Mouse (Mus musculus): ENCODE results near the gene Vmn2r105. TPM values are rescaled to one million over a fixed set of nuclear protein-coding genes. Genes with fewer than 3 reads are reported as not detected.

Vmn2r105 gene
- polyA plus RNA-seq (2012; rRNA removed), result not detected in 2 replicates

GRCm38 (mm10) chr17:20234952-20235351 is at the start of gene Vmn2r105:
Gene Vmn2r105, minus strand, starts transcription at chr17:20235052.
- Histone ChIP-seq H3K4me1 (ENCODE audit: control insufficient read depth, insufficient read depth, low read length) (no peaks in the 10 kb centered on the region), H3K36me3 (ENCODE audit: control insufficient read depth, insufficient read depth, low read length) (no peaks in the 10 kb centered on the region), H3K27ac (ENCODE audit: insufficient read depth, low read depth, low read length) (no peak within 1 kb of the TSS), H3K27me3 (replicated peaks; ENCODE audit: control insufficient read depth, insufficient read depth, low read length) (no peaks in the 10 kb centered on the region), H3K4me3 (ENCODE audit: insufficient read depth, low read depth, low read length) (no peak within 1 kb of the TSS)
- no peak for DNase-seq
- TF ChIP-seq POLR2A (IDR thresholded peaks at IDR 0.05; ENCODE audit: low read depth, low read length) (no peak), CTCF (conservative IDR thresholded peaks at IDR 0.05; ENCODE audit: insufficient read depth, insufficient read length, low read depth, low read length) (no peak)
- WGBS, result 60% methylated on average over 2 of the region's 2 CpGs

GRCm38 (mm10) chr17:20255522-20255921 is 20.7 kb upstream of the Vmn2r105 start:
- TF ChIP-seq CTCF (conservative IDR thresholded peaks at IDR 0.05; ENCODE audit: insufficient read depth, insufficient read length, low read depth, low read length), result no peak
- TF ChIP-seq POLR2A (IDR thresholded peaks at IDR 0.05; ENCODE audit: low read depth, low read length), result no peak
- DNase-seq, result no peak
- Histone ChIP-seq H3K36me3 (ENCODE audit: control insufficient read depth, insufficient read depth, low read length) (no peaks in the 10 kb centered on the region), H3K27me3 (replicated peaks; ENCODE audit: control insufficient read depth, insufficient read depth, low read length) (no peaks in the 10 kb centered on the region), H3K4me3 (ENCODE audit: insufficient read depth, low read depth, low read length) (no peak overlapping the region), H3K27ac (ENCODE audit: insufficient read depth, low read depth, low read length) (no peak overlapping the region), H3K4me1 (ENCODE audit: control insufficient read depth, insufficient read depth, low read length) (no peaks in the 10 kb centered on the region)
- WGBS, result 60% methylated on average over 4 of the region's 4 CpGs

DNA sequence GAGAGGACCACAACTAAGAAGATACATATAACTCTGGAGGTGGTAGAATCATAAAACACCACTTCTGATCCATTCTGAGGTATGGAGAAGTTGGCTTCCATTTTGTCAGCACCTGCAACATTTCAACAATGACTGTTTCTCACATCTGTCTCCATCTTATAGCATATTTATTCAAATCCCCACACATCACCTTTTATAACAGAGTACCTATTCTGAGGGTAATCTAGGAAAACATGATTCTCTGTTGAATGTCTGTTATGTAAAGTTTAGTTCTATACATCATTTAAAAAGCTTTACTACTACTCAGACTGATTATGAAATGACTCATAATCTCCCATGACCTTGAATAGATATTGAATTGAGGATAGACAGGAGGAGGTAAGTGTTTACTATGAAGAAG is 51.9 kb downstream of the Vmn2r105 start, which contains the start of gene Fpr-rs6:
Gene Fpr-rs6 (minus strand): TSS at position 101 of the 400 bp plus-strand sequence.
- no peak for TF ChIP-seq CTCF (conservative IDR thresholded peaks at IDR 0.05; ENCODE audit: insufficient read depth, insufficient read length, low read depth, low read length)
- TF ChIP-seq POLR2A (IDR thresholded peaks at IDR 0.05; ENCODE audit: low read depth, low read length), result no peak
- no peak for DNase-seq
- no peak within 1 kb of the TSS for H3K4me3 ChIP-seq (ENCODE audit: insufficient read depth, low read depth, low read length)
- no peaks in the 10 kb centered on the region for H3K4me1 ChIP-seq (ENCODE audit: control insufficient read depth, insufficient read depth, low read length)
- no peaks in the 10 kb centered on the region for H3K36me3 ChIP-seq (ENCODE audit: control insufficient read depth, insufficient read depth, low read length)
- H3K27me3 ChIP-seq (replicated peaks; ENCODE audit: control insufficient read depth, insufficient read depth, low read length), result no peaks in the 10 kb centered on the region
- H3K27ac ChIP-seq (ENCODE audit: insufficient read depth, low read depth, low read length), result no peak within 1 kb of the TSS

Other genes with a start within 250 kb of the Vmn2r105 start
- not detected in 2 replicates for gene Vmn2r104, start 186.7 kb downstream of the Vmn2r105 start, polyA plus RNA-seq (2012; rRNA removed)
- gene Fpr-rs7, start 120.8 kb downstream of the Vmn2r105 start, polyA plus RNA-seq (2012; rRNA removed), result not detected in 2 replicates
- not detected in 2 replicates for gene Fpr-rs6, start 52.0 kb downstream of the Vmn2r105 start, polyA plus RNA-seq (2012; rRNA removed)
- not detected in 2 replicates for gene Vmn2r106, start 50.5 kb upstream of the Vmn2r105 start, polyA plus RNA-seq (2012; rRNA removed)
- not detected in 2 replicates for gene Vmn2r107, start 110.2 kb upstream of the Vmn2r105 start, polyA plus RNA-seq (2012; rRNA removed)
- not detected in 2 replicates for gene Vmn1r224, start 179.1 kb upstream of the Vmn2r105 start, polyA plus RNA-seq (2012; rRNA removed)
- not detected in 2 replicates for gene Vmn2r108, start 246.3 kb upstream of the Vmn2r105 start, polyA plus RNA-seq (2012; rRNA removed)